Mouse (Mus musculus): ENCODE data around the gene Gm17482.

Gm17482 gene

GRCm38 (mm10) chr6:115291823-115292222 is 64.7 kb downstream of the Gm17482 start:
- no peak for DNase-seq (ENCODE audit: low read depth, low spot score)

GRCm38 (mm10) chr6:115292621-115293020 is 65.5 kb downstream of the Gm17482 start:
- no peak for DNase-seq (ENCODE audit: low read depth, low spot score)

- no peak for DNase-seq (ENCODE audit: low read depth, low spot score)
Observed at GRCm38 (mm10) chr6:115293877-115294276, 66.7 kb downstream of the Gm17482 start.

GRCm38 (mm10) chr6:115307134-115307533 is 80.0 kb downstream of the Gm17482 start:
- DNase-seq (ENCODE audit: low read depth, low spot score) = no peak
